Mouse (Mus musculus): ENCODE results near the gene Spindoc. TPM values are rescaled to one million over a fixed set of nuclear protein-coding genes. Genes with fewer than 3 reads are reported as not detected.

Spindoc gene
- total and polyA plus RNA-seq, 3 experiments, result 9.0 to 21.7 (median 10.6) TPM

GRCm38 (mm10) chr19:7310704-7311103 is 72.1 kb downstream of the Spindoc start:
- Histone ChIP-seq H3K27me3 (replicated peaks) (no peaks in the 10 kb centered on the region), H3K9ac (ENCODE audit: insufficient read depth, low read depth) (no peak overlapping the region)

GRCm38 (mm10) chr19:7309738-7310330 is 73.0 kb downstream of the Spindoc start:
- Histone ChIP-seq H3K4me3 (replicated peaks in 1 of 3; ENCODE audit: low read depth in 2 of 3, low read length in 2 of 3, poor library complexity in 1 of 3) (no peak overlapping the region), H3K79me2 (replicated peaks; ENCODE audit: control insufficient read depth, extremely low read depth, insufficient read depth, poor library complexity, severe bottlenecking) (peaks cover 25% of the 10 kb centered on the region), H3K4me2 (ENCODE audit: insufficient read depth, low read depth, poor library complexity, severe bottlenecking) (no peak overlapping the region), H3K27ac (ENCODE audit: insufficient read depth, low read depth) (no peak overlapping the region), H3K36me3 (replicated peaks in 1 of 2; ENCODE audit: control insufficient read depth in 1 of 2, insufficient read depth in 1 of 2, low read length in 1 of 2) (peaks cover 0 to 44% of the 10 kb centered on the region in 2 experiments), H3K4me1 (ENCODE audit: control insufficient read depth in 1 of 2, insufficient read depth in 2 of 2) (peaks cover 22 to 81% of the 10 kb centered on the region in 2 experiments), H3K9me3 (replicated peaks; ENCODE audit: low read length) (no peaks in the 10 kb centered on the region), H3K9ac (ENCODE audit: insufficient read depth, low read depth) (no peak overlapping the region), H3K27me3 (replicated peaks) (no peaks in the 10 kb centered on the region)
- DNase-seq (ENCODE audit: extremely low read depth), result no peak
- TF ChIP-seq JUND (conservative IDR thresholded peaks at IDR 0.05; ENCODE audit: low read depth, low read length), result no peak
- TF ChIP-seq USF1 (IDR thresholded peaks at IDR 0.05; ENCODE audit: low read depth, low read length), result no peak
- TF ChIP-seq CHD1 (IDR thresholded peaks at IDR 0.05; ENCODE audit: low read depth, low read length), result no peak
- no peak for TF ChIP-seq KAT2A (IDR thresholded peaks at IDR 0.05; ENCODE audit: insufficient replicate concordance, low read length)
- no peak for TF ChIP-seq CTCF (conservative IDR thresholded peaks at IDR 0.05 in 1 of 2, IDR thresholded peaks at IDR 0.05 in 1 of 2; ENCODE audit: low read depth in 2 of 2, low read length in 2 of 2)
- TF ChIP-seq ZC3H11A (IDR thresholded peaks at IDR 0.05; ENCODE audit: low read depth, low read length), result no peak
- TF ChIP-seq HCFC1 (IDR thresholded peaks at IDR 0.05; ENCODE audit: low read depth, low read length), result no peak
- no peak for TF ChIP-seq POLR2AphosphoS2 (IDR thresholded peaks at IDR 0.05; ENCODE audit: low read depth, low read length)
- no peak for TF ChIP-seq USF2 (conservative IDR thresholded peaks at IDR 0.05; ENCODE audit: low read depth, low read length)
- TF ChIP-seq SMC3 (IDR thresholded peaks at IDR 0.05; ENCODE audit: low read depth, low read length), result no peak
- no peak for TF ChIP-seq CHD2 (IDR thresholded peaks at IDR 0.05; ENCODE audit: low read length)
- no peak for TF ChIP-seq SIN3A (IDR thresholded peaks at IDR 0.05; ENCODE audit: low read length)
- TF ChIP-seq BHLHE40 (IDR thresholded peaks at IDR 0.05; ENCODE audit: low read depth, low read length), result no peak
- no peak for TF ChIP-seq MXI1 (IDR thresholded peaks at IDR 0.05; ENCODE audit: low read depth, low read length)
- no peak for TF ChIP-seq MAFK (IDR thresholded peaks at IDR 0.05; ENCODE audit: insufficient replicate concordance, low read length)
- no peak for TF ChIP-seq NELFE (IDR thresholded peaks at IDR 0.05; ENCODE audit: low read depth, low read length)
- no peak for TF ChIP-seq ZNF384 (IDR thresholded peaks at IDR 0.05; ENCODE audit: low read depth, low read length)
- TF ChIP-seq ZMIZ1 (IDR thresholded peaks at IDR 0.05; ENCODE audit: low read depth, low read length), result no peak
- dilution Hi-C loops (cut with MboI; ENCODE audit: extremely low pct_ligation_motif_present, extremely low pct_unique_long_range_greater_than_20kb, low sequenced_read_pairs) (no loop called here), in situ Hi-C loops (cut with MboI; ENCODE audit: low pct_ligation_motif_present, low pct_unique_long_range_greater_than_20kb, low sequenced_read_pairs) (no loop called here)

More at GRCm38 (mm10) chr19:7310704-7311103, 72.1 kb downstream of the Spindoc start:
- Histone ChIP-seq H3K4me2 (ENCODE audit: insufficient read depth, low read depth, poor library complexity, severe bottlenecking) (no peak overlapping the region), H3K4me3 (replicated peaks in 1 of 3; ENCODE audit: low read depth in 2 of 3, low read length in 2 of 3, poor library complexity in 1 of 3) (no peak overlapping the region), H3K9me3 (replicated peaks; ENCODE audit: low read length) (no peaks in the 10 kb centered on the region), H3K4me1 (ENCODE audit: control insufficient read depth in 1 of 2, insufficient read depth in 2 of 2) (peaks cover 22 to 81% of the 10 kb centered on the region in 2 experiments), H3K79me2 (replicated peaks; ENCODE audit: control insufficient read depth, extremely low read depth, insufficient read depth, poor library complexity, severe bottlenecking) (peaks cover 25% of the 10 kb centered on the region), H3K36me3 (replicated peaks in 1 of 2; ENCODE audit: control insufficient read depth in 1 of 2, insufficient read depth in 1 of 2, low read length in 1 of 2) (peaks cover 0 to 40% of the 10 kb centered on the region in 2 experiments), H3K27ac (ENCODE audit: insufficient read depth, low read depth) (no peak overlapping the region)
- no peak for TF ChIP-seq MYC (IDR thresholded peaks at IDR 0.05; ENCODE audit: low read depth, low read length)
- no peak for TF ChIP-seq ZNF384 (IDR thresholded peaks at IDR 0.05; ENCODE audit: low read depth, low read length)
- no peak for TF ChIP-seq MXI1 (IDR thresholded peaks at IDR 0.05; ENCODE audit: low read depth, low read length)
- no peak for TF ChIP-seq NELFE (IDR thresholded peaks at IDR 0.05; ENCODE audit: low read depth, low read length)
- no peak for TF ChIP-seq BHLHE40 (IDR thresholded peaks at IDR 0.05; ENCODE audit: low read depth, low read length)
- TF ChIP-seq UBTF (IDR thresholded peaks at IDR 0.05; ENCODE audit: low read depth, low read length), result no peak
- no peak for TF ChIP-seq MAFK (IDR thresholded peaks at IDR 0.05; ENCODE audit: insufficient replicate concordance, low read length)
- in situ Hi-C loops (cut with MboI; ENCODE audit: low pct_ligation_motif_present, low pct_unique_long_range_greater_than_20kb, low sequenced_read_pairs), result no loop called here
- DNase-seq (ENCODE audit: extremely low read depth), result no peak
- dilution Hi-C loops (cut with MboI; ENCODE audit: extremely low pct_ligation_motif_present, extremely low pct_unique_long_range_greater_than_20kb, low sequenced_read_pairs), result no loop called here

Data from CH12.LX (cell line).